Mouse (Mus musculus): ENCODE results near the gene Ppm1h.

DNA sequence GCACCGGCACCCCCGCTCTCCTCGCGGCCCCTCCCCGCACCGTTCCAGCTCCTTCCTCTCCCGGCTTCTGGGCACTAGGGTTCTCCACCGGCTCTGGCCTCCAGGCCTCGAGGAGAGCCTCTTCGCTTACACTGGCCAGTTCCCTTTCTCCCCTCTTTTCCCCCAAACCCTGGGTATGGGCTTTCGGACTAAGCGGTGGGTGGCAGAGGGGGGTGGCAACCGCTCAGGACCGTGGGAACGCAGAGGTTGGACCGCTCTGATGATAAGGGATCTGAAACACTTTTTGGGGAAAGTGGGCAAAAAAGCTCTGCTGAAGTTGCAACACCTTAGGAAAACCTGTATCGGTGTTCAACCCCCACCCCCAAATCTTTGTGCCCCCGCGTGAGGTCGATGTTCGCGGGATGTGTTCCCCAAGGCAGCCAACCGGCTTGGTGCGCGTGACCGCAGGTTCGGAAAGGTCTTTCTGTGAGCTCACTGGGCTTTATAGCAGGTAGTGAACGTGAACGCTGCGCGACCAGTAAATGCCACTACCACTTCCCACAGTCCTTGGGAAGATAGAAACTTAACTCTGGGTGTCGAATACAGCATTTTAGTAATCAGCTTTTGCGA lies 979 bp downstream of the Ppm1h start:
- TF ChIP-seq POLR2A (IDR thresholded peaks at IDR 0.05; ENCODE audit: borderline replicate concordance, extremely low read depth, insufficient read depth, insufficient read length, poor library complexity, severe bottlenecking), result no peak
- no peak for TF ChIP-seq CTCF (IDR thresholded peaks at IDR 0.05; ENCODE audit: borderline replicate concordance, extremely low read depth, insufficient read depth, insufficient read length)

All from brain, embryonic 14.5 days (tissue).